Mouse (Mus musculus): Measurements from ENCODE around the gene Krtap13. TPM values are rescaled to one million over a fixed set of nuclear protein-coding genes. Genes with fewer than 3 reads are reported as not detected.

Gene Krtap13
- polyA plus RNA-seq, 1 experiment from 2014 or later = not detected

DNA sequence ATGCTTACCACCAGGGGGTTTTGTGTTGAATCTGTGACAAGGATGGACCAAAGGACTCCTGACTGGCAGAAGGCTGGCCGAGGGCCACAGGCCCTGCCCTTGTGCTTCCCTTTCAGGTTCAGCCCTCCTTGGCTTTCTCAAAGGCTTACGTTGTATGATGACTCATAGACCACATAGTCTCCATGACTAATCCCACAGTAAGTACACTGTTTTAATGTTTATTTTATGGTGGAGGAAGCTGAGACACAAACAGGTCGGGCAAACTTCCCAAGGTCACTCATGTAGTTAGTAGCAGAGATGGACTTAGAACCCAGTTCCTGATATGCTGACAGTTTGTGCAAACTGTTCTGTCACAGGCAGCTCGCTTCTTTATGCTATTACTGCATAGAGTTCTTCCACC lies 40.7 kb downstream of the Krtap13 start:
- in situ Hi-C loops (cut with MboI; ENCODE audit: low pct_unique_long_range_greater_than_20kb) = no loop called here
- CTCF ChIA-PET = interaction anchor here (1.4 kb wide), 1 partner anchor 16 kb away, joined by 3 read pairs; no protein-coding TSS in a partner anchor
- H3K27me3 ChIP-seq = peaks cover 9% of the 10 kb centered on the region
- POLR2A ChIA-PET = no interaction called here
- peak; percentile 36 for TF ChIP-seq CTCF (IDR thresholded peaks at IDR 0.05)
- DNase-seq (ENCODE audit: low read depth, low spot score) (no peak), ATAC-seq (peak; percentile 95)

- no peak for ATAC-seq
- in situ Hi-C loops (cut with MboI; ENCODE audit: low pct_unique_long_range_greater_than_20kb) = no loop called here
- CTCF ChIA-PET = no interaction called here
Measured at GRCm38 (mm10) chr16:88707496-88708012, 43.9 kb downstream of the Krtap13 start, which contains the start of gene 2310061N02Rik. 2310061N02Rik (minus strand) TSS chr16:88707962.

DNA sequence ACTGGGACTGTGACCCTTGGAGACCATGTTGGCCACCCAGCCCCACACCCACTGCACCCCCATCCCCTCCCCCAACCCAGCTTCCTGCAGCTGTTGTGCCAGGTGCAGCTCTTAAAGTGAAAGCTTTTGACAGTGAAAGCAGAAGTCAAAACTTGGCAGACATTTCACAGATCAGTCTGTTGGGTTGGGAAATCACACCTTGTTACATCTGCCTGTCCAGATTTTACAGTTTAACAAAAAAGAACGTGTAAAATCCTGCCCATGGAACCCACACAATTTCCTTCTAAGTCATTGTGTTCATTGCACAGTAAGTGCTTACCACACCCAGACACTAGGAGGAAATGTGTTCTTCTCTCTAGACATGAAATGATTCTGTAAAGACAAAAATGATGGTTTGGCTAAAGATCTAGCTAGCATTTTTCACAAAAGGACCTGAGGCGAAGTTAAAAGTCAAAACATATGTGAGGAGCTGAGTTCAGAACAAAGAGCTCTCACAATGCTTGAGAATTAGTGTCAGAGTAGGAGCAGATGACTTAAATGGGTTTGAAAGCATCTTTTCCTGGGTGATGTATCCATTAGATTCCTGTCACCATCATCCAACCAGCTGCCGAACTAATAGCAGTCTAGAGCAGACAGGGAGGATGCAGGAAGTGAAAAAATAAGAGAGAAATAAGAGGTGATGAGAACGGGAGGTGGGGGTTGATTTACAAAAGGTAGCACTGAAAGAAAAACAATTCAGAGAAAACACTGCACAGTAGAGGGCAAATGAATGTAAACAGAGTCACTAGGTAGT lies 50.2 kb downstream of the Krtap13 start:
- in situ Hi-C loops (cut with MboI; ENCODE audit: low pct_unique_long_range_greater_than_20kb) = no loop called here
- POLR2A ChIA-PET = no interaction called here
- no peak for ATAC-seq

More at GRCm38 (mm10) chr16:88707496-88708012, 43.9 kb downstream of the Krtap13 start, which contains the start of gene 2310061N02Rik:
- no peak for DNase-seq (ENCODE audit: low read depth, low spot score)
- TF ChIP-seq CTCF (IDR thresholded peaks at IDR 0.05) = no peak
- H3K27me3 ChIP-seq = peaks cover 6% of the 10 kb centered on the region
- POLR2A ChIA-PET = no interaction called here

More for the DNA sequence above, 50.2 kb downstream of the Krtap13 start:
- CTCF ChIA-PET = no interaction called here
- no peak for DNase-seq (ENCODE audit: low read depth, low spot score)
- peaks cover 3% of the 10 kb centered on the region for H3K27me3 ChIP-seq
- no peak for TF ChIP-seq CTCF (IDR thresholded peaks at IDR 0.05)

Other genes starting within 250 kb of the Krtap13 start
- not detected for gene Cldn17, start 244.7 kb downstream of the Krtap13 start, polyA plus RNA-seq (2021)
- gene Cldn8, start 188.5 kb downstream of the Krtap13 start, polyA plus RNA-seq (2021) = 0.08 TPM
- gene Krtap24-1, start 139.4 kb downstream of the Krtap13 start, polyA plus RNA-seq (2021) = not detected
- not detected for gene 2310079G19Rik, start 124.0 kb downstream of the Krtap13 start, polyA plus RNA-seq (2021)
- not detected for gene Krtap26-1, start 103.8 kb downstream of the Krtap13 start, polyA plus RNA-seq (2021)
- not detected for gene Krtap27-1, start 80.0 kb downstream of the Krtap13 start, polyA plus RNA-seq (2021)
- not detected for gene 2310061N02Rik, start 43.7 kb downstream of the Krtap13 start, polyA plus RNA-seq (2021)
- gene Krtap13-1, start 22.8 kb downstream of the Krtap13 start, polyA plus RNA-seq (2021) = not detected
- not detected for gene 2310034C09Rik, start 7.2 kb upstream of the Krtap13 start, polyA plus RNA-seq (2021)
- not detected for gene 2310057N15Rik, start 22.6 kb upstream of the Krtap13 start, polyA plus RNA-seq (2021)
- not detected for gene Gm5965, start 26.3 kb upstream of the Krtap13 start, polyA plus RNA-seq (2021)
- not detected for gene Gm20741, start 60.6 kb upstream of the Krtap13 start, polyA plus RNA-seq (2021)
- gene Krtap15, start 68.6 kb upstream of the Krtap13 start, polyA plus RNA-seq (2021) = not detected
- gene Krtap14, start 74.5 kb upstream of the Krtap13 start, polyA plus RNA-seq (2021) = not detected
- gene Krtap19-1, start 117.8 kb upstream of the Krtap13 start, polyA plus RNA-seq (2021) = not detected
- gene Krtap19-2, start 122.6 kb upstream of the Krtap13 start, polyA plus RNA-seq (2021) = not detected
- gene Krtap19-3, start 126.4 kb upstream of the Krtap13 start, polyA plus RNA-seq (2021) = not detected
- not detected for gene Krtap19-4, start 133.5 kb upstream of the Krtap13 start, polyA plus RNA-seq (2021)
- not detected for gene Krtap19-5, start 144.8 kb upstream of the Krtap13 start, polyA plus RNA-seq (2021)
- not detected for gene Krtap19-9b, start 180.6 kb upstream of the Krtap13 start, polyA plus RNA-seq (2021)
- gene Krtap16-3, start 211.2 kb upstream of the Krtap13 start, polyA plus RNA-seq (2021) = not detected

Data from Patski (cell line).